Mouse (Mus musculus): Measurements from ENCODE around the gene Tdrd5. TPM values are rescaled to one million over a fixed set of nuclear protein-coding genes. Genes with fewer than 3 reads are reported as not detected.
"Not testable (repeated sequence)": the region's sequence is repeated elsewhere in the genome, so short reads cannot be mapped to it uniquely, and the experiment has no call there.

Tdrd5 gene
- not detected for total RNA-seq (2021)
- long read RNA-seq, experiment 1, result 0 reads
- long read RNA-seq, experiment 2, result 0 reads

DNA sequence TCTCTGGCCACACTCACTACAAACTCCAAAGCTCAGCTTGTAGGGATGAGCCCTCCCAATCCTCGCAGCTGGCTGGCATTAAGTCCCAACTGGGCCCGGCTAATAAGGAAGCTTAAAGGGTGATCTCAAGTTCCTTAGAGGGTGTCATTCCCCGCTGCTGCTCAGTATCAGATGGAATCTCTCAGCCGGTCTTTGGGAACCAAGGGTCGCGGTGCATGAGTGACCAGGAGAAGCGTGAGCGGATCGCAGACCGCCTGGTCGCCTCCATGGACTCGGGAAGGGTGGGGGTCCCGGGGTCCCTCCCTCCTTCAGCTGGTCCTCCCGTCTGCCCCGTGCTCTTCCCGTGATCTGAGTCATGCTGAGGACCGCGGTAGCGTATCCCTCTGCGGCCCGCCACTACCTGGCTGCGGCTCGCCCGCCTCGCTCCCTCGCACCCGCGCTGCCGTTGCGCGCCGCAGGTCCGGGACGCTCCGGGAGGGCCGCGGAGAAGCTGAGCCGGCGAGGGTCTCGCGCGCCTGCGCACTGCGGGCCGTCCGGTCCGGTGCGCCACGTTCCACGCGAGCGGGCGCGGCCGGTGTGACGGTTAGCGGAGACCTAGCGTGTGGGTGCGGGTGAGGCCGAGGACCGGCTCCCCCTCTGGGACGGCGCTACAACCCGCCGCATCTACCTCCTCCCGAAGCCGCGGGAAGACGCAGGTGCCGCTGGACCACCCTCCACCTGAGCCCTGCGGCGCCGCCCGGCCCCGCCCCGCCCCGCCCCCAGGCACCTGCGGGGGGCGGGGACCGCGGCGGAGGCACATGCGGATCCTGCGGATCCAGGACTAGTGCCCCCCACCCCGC, at the start of gene Tdrd5:
TSS of gene Tdrd5 (minus strand) at position 754 of the 839 bp plus-strand sequence.
- intact Hi-C loops (cut with DNase I; ENCODE audit: low total_unique reads), result no loop called here
- peak; percentile 5 for DNase-seq

DNA sequence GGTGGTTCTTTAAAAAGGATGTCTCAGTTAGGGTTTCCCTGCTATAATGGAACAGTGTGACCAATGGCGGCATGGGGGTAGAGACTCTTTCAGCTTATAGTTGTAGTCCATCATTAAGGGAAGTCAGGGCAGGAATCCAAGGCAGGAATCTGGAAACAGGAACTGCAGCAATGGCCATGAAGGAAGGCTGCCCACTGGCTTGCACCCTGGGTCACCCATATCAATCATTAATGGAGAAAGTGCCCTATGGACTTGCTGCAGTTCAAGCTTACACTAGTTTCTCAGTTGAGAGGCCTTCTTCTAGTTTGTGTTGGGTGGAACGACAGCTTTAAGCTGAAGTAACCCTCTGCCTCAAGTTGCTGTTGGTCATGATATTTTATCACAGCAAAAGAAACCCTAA, 49.0 kb upstream of the Tdrd5 start:
- intact Hi-C loops (cut with DNase I; ENCODE audit: low total_unique reads), result no loop called here
- no peak for DNase-seq

DNA sequence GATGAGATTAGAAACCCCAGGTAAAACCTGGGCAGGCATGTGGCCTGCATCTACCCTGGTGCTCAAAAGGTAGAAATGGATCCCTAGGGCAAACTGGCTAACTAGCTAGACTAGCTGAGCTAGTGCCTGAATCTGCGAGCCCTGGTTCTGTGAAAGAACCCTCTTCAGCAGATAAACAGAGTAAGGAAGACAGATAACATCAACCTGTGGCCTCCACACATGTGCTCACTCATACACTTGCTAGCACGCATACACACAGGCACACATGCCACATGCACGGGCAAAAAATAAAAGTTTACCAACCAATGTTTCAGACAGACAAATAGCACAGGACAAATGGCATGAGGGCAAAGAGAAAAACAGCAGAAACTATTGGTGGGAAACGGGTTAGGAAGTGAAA, 47.0 kb upstream of the Tdrd5 start:
- DNase-seq, result no peak
- intact Hi-C loops (cut with DNase I; ENCODE audit: low total_unique reads), result no loop called here

DNA sequence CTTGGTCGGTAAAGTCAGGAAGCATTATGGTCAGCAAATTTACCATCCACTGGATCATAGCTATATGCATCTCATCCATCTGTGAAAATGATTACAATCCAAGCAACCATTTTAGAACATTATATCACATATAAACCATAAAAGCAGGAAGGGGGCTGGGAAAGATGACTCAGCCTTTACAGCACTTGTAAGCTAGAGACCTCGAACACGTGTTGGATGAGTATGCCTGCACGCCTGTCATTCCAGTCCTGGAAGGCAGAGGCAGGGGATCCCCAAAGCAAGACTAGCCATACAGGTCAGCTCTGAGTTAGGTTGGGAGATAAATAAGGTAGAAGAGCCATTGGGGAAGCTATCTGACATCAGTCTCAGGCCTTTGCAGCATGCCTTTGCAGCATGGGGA, 45.6 kb upstream of the Tdrd5 start:
- DNase-seq, result no peak
- intact Hi-C loops (cut with DNase I; ENCODE audit: low total_unique reads), result no loop called here

DNA sequence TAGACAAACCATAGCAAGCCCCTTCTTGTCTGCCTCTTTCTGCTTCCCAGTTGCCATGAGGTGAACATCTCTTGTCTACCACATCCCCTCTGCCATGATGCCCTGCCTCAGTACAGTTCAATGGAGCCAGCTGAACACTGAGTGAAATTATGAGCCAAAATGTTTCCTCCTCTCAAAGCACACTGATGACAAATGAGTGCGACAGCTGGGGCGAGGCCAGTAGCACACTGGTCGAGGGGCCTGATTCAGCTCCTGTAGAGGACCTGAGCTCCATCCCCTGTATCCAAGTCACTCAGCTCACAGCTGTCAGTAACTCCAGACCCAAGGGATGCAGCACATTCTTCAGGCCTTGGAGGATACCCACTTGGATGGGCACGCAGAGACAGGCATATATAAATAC, 42.2 kb upstream of the Tdrd5 start:
- no peak for DNase-seq
- intact Hi-C loops (cut with DNase I; ENCODE audit: low total_unique reads), result no loop called here

DNA sequence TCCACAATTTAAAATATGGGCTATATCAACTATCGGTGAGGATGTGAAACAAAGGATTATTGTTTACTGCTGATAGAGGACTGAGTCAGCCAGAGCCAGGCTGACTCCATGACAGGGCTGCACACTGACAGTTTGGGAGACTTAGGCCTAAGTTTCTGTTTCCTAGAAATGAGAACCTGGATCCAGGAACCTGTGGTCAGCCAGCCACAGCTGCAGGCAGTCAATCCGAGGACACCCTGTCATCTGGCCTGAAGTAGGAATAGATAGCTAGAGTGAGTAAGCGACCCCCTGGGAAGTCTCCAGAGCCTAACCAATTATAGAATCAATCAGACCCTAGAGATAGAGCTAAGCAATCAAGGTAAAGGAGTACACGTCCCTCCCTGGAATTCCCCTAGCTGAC, 41.0 kb upstream of the Tdrd5 start:
- no peak for DNase-seq
- intact Hi-C loops (cut with DNase I; ENCODE audit: low total_unique reads), result no loop called here

DNA sequence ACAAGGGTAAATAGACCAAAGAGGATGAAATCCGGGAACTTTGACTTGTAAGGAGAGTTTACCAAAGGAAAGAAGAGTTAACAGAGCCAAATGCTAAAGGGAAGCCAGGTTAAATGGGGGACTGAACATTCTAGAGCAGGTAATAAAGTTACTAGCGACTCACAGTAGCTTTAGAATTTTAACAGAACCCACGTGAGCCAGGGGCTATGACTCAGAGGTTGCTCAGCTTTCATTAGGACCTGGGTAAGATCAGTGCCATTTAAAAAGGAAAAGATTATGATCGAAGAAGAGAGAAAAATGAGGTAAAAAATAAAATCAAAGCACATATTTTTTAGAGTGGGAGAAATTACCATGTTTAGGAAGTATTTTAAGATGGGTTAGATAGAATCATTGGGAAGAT, 37.4 kb upstream of the Tdrd5 start:
- intact Hi-C loops (cut with DNase I; ENCODE audit: low total_unique reads), result no loop called here
- no peak for DNase-seq

DNA sequence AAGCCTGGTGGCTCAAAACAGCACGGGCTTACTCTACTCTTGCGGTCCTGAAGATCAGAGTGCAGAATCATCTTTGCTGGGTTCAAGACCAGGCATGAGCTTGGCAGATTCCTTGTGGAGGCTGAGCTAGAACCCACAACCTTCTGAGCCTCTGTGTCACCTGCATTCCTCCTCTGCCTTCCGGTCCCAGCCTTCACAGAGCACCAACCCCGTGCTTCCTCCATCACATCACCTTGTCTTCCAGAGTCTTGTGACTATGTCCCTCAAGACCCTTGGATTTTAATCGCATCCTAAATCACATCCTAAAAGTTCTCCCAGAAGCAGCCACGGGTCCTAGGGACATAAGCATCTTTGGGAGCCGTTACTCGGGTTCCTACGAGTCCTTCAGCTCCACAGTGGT, 19.7 kb upstream of the Tdrd5 start:
- no peak for DNase-seq
- intact Hi-C loops (cut with DNase I; ENCODE audit: low total_unique reads), result no loop called here

DNA sequence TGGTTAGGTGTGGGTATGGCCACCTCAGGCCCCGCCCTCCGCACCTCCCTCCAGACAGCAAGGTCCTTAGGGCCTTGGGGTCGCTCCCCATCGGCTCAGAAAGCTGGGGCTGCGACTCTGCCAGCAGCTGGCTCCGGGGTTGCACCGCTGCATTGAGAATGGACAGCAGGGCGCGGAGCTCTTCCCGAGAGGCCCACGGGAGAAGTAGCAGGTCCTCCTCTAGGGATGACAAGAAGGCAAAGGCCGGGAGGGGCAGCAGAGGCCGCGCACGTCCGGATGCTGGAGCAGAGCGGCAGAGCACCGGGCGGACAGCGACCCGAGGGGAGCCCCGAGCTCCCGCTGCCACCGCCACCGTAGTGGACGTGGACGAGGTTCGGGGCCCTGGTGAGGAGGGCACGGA, 7.2 kb upstream of the Tdrd5 start, which contains the start of gene Nphs2:
TSS of gene Nphs2 (plus strand) at position 98 of the 400 bp plus-strand sequence.
- intact Hi-C loops (cut with DNase I; ENCODE audit: low total_unique reads), result no loop called here
- DNase-seq, result no peak

DNA sequence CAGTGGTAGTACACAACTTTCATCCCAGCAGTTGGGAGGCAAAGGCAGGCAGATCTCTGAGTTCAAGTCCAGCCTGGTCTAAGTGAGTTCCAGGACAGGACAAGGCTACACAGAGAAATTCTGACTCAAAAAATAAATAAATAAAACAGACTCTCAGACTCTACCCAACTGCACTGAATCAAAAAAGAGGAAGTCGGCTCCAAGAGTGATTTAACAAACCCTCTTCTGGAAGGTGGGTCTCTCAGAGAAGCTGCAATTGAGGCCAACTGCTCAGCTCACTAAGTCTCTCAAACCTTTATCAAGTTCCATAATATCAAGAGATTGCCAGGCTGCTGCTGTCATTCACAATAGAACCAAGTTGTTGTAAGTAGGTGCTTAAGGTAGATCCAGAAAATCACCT, 5.1 kb upstream of the Tdrd5 start:
- no peak for DNase-seq
- intact Hi-C loops (cut with DNase I; ENCODE audit: low total_unique reads), result no loop called here

DNA sequence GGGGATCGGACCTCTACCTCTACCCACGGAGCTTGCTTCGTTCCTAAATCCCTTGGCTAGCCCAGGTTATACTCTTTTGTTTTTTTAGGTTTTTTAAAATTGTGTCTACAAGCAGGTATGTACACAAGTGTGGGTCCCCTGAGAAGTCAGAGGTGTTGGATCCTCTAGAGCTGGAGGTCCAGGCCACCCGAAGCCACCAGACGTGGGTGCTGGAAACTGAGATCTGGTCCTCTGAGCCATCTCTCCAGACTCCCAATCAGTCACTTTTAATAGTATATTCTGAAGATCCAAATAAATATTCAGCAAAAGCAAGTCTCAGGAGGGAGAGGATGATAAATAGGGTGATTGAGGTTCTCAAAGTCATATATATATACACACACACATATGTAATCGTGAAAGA, 13.4 kb downstream of the Tdrd5 start:
- intact Hi-C loops (cut with DNase I; ENCODE audit: low total_unique reads), result no loop called here
- no peak for DNase-seq

DNA sequence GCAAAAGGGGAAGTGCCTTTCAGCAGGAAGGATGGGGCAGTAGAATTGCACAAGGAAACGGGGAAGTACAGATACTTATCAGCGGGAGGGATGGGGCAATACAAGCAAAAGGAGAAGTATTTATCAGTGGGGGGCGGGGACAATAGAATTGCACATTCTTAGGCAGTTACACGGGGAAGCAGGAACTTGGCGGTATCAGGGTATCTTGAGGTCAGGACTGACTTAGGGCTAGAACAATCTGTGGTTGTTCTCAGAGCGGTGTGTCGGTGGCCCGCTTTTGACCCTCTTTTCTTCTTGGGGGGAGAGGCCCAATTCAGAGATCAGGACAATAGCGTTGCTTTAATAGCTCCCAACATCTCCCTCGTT, 14.3 kb downstream of the Tdrd5 start:
- DNase-seq; intact Hi-C loops (cut with DNase I; ENCODE audit: low total_unique reads): not testable (repeated sequence)

DNA sequence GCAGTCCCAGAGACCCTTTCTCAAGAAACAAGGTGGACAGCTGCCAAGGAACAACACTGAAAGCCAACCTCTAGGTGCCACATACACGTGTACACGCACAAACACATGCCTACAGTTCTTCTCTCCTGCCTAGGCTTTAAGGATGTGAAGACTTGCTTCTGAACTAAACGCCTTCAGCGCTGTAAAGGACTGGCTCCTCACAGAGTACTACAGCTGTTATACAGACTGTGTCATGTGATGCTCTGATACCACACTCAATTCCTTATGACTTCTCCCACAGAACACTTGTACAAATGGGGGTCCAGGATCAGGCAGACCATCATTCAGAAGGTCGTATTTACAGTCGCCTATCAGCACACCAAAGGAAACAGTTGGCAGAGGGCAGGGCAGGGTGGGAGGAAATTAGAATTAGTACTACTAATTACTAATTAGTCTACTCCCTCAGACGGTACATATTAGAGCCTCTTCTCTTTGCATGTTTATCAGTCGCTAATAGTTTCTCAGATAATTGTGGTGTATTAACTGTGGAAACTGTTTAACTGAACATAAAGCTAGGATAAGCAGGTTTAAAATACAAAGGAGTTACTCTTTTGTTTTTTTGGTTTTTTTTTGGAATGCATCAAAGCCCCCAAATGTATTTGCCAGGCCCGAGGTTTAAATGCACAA, 14.8 kb downstream of the Tdrd5 start:
- DNase-seq, result no peak
- intact Hi-C loops (cut with DNase I; ENCODE audit: low total_unique reads), result no loop called here

DNA sequence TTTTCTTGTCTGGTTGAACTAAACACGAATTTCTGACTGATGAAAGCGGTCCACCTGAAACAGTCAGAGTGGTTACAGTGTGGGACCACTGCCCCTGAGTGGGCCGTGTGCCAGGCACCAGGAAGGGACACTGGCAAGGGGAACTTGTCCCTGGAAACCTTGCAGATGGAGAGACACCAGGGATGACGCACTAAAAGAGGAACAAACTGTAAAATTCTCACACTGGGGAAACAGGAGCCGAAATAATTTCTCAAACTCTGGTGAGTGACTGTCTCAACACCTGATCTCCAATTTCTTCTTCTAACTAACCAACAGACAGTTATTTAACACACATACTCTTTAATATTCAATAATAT, 17.9 kb downstream of the Tdrd5 start:
- intact Hi-C loops (cut with DNase I; ENCODE audit: low total_unique reads), result no loop called here

DNA sequence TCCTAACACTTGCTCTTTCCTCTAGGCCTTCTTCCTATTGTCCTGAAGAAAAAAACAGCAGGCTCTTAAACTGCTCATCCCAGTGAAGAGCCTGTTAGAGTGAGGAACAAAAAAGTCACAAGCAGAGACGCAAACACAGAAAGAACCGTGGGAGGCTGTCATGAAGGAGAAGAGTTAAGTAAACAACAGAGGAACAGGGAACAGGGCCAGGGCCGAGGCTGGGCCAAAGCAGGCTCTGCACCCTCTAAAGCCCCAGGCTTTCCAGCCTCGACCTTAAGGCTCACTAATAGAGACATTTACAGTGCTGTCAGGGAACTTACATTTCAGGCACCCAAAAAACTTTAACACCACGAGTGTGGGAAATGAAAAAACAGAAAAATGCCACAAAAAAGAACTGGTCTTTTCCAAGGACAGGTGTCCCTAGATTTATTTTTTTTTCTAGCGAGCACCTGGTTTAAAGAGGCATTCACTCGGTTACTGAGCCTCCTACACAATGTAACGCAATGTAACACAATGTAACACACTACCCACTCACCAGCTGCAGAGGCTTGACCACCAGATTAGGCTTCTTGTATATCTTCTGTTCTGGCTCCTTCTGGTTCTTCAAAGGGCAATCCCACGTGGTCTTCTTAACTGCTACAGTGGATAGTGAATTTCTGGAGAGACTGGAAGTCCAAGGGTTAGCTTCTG, 18.5 kb downstream of the Tdrd5 start:
- no peak for DNase-seq
- intact Hi-C loops (cut with DNase I; ENCODE audit: low total_unique reads), result no loop called here

More for the DNA sequence above, 17.9 kb downstream of the Tdrd5 start:
- DNase-seq, result no peak

DNA sequence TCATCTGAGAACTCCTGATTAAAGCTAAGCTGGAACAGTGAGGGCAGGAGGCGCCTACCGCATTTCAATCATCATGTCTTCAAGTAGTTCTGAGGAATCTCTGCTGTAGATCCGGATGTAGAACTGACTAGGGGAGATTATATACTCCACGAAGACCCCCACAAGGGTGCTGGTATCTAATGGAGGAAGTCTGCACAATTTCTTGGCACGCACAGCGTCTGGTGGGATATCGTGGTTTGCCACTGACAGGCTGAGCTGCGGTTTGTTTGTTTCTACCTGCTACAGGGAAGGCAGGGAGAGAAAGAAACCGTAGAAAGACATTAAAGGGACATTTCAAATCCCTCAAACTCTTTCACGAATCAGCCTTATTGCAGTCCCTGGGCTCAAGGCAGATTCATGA, 19.3 kb downstream of the Tdrd5 start:
- intact Hi-C loops (cut with DNase I; ENCODE audit: low total_unique reads), result no loop called here
- DNase-seq, result no peak

DNA sequence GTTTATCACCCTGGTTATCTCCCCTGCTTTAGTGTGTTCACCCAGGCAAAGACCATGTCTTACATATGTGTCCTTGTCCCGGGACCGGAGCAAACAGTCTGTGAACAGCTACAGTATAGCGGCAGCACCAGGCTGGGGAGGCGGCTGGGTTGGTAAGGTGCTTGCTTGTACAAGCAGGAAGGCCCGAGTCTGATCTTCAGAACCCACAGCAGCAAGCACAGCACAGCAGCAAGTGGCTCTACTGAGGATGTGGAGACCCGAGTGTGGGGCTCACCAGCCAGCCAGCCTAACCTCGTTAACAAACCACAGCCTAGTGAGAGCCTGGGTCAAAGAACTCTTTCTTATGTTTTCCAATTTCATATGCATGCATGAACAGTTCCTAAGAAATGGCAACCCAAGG, 23.3 kb downstream of the Tdrd5 start:
- intact Hi-C loops (cut with DNase I; ENCODE audit: low total_unique reads), result no loop called here
- DNase-seq, result no peak

DNA sequence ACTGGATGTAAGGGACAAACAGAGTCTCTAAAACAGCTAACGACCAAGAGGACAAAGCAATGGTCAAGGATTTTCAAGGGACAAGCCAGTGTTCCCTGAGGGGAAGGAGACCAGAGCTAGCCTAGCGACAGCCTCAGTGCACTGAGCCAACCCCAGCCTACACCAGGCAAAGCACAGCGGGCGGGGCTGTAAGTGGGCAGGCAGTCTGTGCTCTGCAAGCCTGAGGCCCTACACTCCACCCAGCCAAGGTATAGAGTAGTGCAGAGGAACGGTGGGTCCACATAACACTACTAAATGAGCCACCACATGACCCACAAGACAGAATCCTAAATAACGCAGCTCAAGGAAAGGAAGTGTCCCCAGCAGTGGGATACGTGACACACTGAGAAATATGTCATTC, 29.8 kb downstream of the Tdrd5 start:
- no peak for DNase-seq
- intact Hi-C loops (cut with DNase I; ENCODE audit: low total_unique reads), result no loop called here

DNA sequence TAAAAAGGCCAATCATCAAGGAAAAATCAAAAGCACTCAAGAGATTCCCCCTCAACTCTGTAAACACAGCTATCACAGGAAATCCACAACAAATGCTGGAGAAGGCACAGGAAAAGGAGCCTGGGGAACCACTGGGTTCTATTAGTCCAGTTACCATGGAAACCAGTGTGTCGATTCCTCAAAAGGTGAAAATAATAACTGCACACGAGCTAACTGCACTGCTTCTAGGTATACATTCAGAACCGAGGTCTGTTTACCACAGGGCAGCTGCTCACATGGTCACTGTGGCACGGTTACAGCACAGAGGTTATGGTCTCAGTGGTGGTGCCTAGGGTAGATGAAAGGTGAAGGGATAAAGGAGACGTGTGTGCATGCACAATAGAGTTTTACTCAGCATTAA, 31.8 kb downstream of the Tdrd5 start:
- no peak for DNase-seq
- intact Hi-C loops (cut with DNase I; ENCODE audit: low total_unique reads), result no loop called here

DNA sequence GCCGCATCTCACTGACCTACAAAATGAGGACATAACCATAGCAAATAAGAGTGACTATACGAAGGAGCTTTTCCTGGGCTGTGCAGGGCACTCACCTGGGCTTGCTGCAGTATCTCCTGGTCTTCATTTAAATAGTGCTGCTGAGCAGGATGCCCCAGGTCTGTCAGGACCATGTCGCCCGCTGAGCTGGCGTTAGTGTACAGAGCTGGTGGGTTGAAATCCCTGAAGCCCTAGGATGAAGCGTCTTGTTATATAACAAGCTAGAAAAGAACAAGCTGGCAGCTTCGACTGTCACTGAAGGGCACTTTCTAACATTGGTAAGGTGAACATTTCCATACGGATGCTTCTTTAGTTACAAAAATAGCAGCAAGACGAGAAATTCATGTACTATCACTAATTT, 33.0 kb downstream of the Tdrd5 start:
- DNase-seq, result no peak
- intact Hi-C loops (cut with DNase I; ENCODE audit: low total_unique reads), result no loop called here

DNA sequence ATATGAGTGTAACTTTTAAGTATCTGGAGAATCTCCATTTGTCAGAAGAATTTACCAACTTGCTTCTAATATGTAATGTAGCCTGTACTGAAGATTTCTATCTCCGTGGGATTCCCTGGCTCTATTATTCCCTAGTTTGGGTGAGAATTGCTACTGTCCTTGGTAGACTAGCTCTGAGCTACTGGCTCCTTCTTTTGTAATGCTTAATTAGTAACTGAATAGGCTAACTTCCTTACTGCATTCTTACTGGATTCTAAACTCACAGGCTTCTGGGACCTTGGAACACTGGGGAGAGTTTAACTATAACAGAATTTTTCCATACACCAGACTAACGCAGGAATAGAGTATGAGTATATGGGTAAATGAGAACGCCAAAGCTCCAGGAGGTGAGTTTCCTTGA, 34.9 kb downstream of the Tdrd5 start:
- DNase-seq; intact Hi-C loops (cut with DNase I; ENCODE audit: low total_unique reads): not testable (repeated sequence)
